In genomic region chr7:110122289-110122564, GRCm38 (mm10) we compare ENCODE assay signal across 8 mouse cellular contexts. TPM values are rescaled to one million over a fixed set of nuclear protein-coding genes. Genes with fewer than 3 reads are reported as not detected.
A peak's percentile ranks its signal among the peaks of the same experiment; 100 is the strongest.
DNase-seq lines count a peak whose midpoint lies in the region; ATAC-seq and TF ChIP-seq lines count a peak whose summit lies in the region.

No protein-coding gene starts in this region.

- no peaks in the 10 kb centered on the region for H3K27me3 ChIP-seq in intestine, embryonic 14.5 days (replicated peaks; ENCODE audit: control insufficient read depth, insufficient read depth, low read length)
- no peaks in the 10 kb centered on the region for H3K27me3 ChIP-seq in myocyte (ENCODE audit: control insufficient read depth, insufficient read depth, insufficient read length)

- H3K9me3 ChIP-seq in intestine, embryonic 14.5 days (ENCODE audit: control insufficient read depth, low read length) = no peaks in the 10 kb centered on the region

- peak overlapping the region; percentile 88 for H3ac ChIP-seq in myocyte (ENCODE audit: control insufficient read depth, insufficient read length)

- H3K4me3 ChIP-seq in intestine, embryonic 14.5 days (ENCODE audit: low read depth, low read length) = peak overlapping the region; percentile 96
- peak overlapping the region; percentile 85 for H3K4me3 ChIP-seq in myocyte

- peak overlapping the region; percentile 96 for H3K27ac ChIP-seq in intestine, embryonic 14.5 days (ENCODE audit: low read depth)

- no peak for ATAC-seq in intestine, embryonic 14.5 days (replicated peaks; ENCODE audit: low FRiP score, low TSS enrichment, low read depth)
- ATAC-seq in monocyte, adult 5-6 weeks (replicated peaks; ENCODE audit: insufficient number of reproducible peaks, low FRiP score, low TSS enrichment, poor library complexity, severe bottlenecking) = no peak

- H3K79me2 ChIP-seq in myocyte (ENCODE audit: control insufficient read depth, insufficient read depth) = peaks cover 42% of the 10 kb centered on the region

- peak overlapping the region; percentile 56 for H3K4me2 ChIP-seq in intestine, embryonic 14.5 days (ENCODE audit: low read length)
- peak overlapping the region; percentile 38 for H3K4me2 ChIP-seq in myocyte (ENCODE audit: low read depth)

- H3K4me1 ChIP-seq in intestine, embryonic 14.5 days (replicated peaks; ENCODE audit: control insufficient read depth, insufficient read depth, low read length) = peaks cover 6% of the 10 kb centered on the region; the same call in 1 of the 2 replicates

- 0% methylated on average over 27 of the region's 27 CpGs for WGBS in intestine, embryonic 14.5 days

- H3K36me3 ChIP-seq in intestine, embryonic 14.5 days (ENCODE audit: control insufficient read depth, insufficient read depth, low read length) = peaks cover 14% of the 10 kb centered on the region
- H3K36me3 ChIP-seq in myocyte (ENCODE audit: control insufficient read depth, insufficient read depth) = no peaks in the 10 kb centered on the region

- TF ChIP-seq POLR2A in myocyte (IDR thresholded peaks at IDR 0.05; ENCODE audit: insufficient read length, low read depth) = no peak

- peak; percentile 18 to 67 for DNase-seq in frontal cortex, adult 2 months (ENCODE audit: extremely low spot score in 1 of 2, low spot score in 1 of 2)
- DNase-seq in frontal cortex, postnatal 10 days (ENCODE audit: low spot score in 2 of 2) = no peak
- DNase-seq in ovary, postnatal 10 days (ENCODE audit: low spot score) = peak; percentile 36
- no peak for DNase-seq in ovary, adult 18-20 months (ENCODE audit: low spot score)
- no peak for DNase-seq in intestine, embryonic 14.5 days (ENCODE audit: low spot score)
- no peak for DNase-seq in spleen, adult 18-20 months

- peak overlapping the region; percentile 91 for H3K9ac ChIP-seq in intestine, embryonic 14.5 days (ENCODE audit: low read length)

TF ChIP-seq in myocyte, 11 proteins besides CTCF, POLR2A, EP300 and RAD21:
- TF ChIP-seq TCF3 (IDR thresholded peaks at IDR 0.05; ENCODE audit: insufficient read length, low read depth) (no peak), SRF (IDR thresholded peaks at IDR 0.05; ENCODE audit: control insufficient read depth, insufficient read length, low read depth) (no peak), MYOG (IDR thresholded peaks at IDR 0.05; ENCODE audit: control insufficient read depth in 1 of 3, insufficient read depth in 1 of 3, insufficient read length in 2 of 3, low read depth in 2 of 3) (no peak), MYOD1 (IDR thresholded peaks at IDR 0.05; ENCODE audit: control insufficient read depth in 1 of 3, insufficient read length in 2 of 3, low read depth in 2 of 3) (no peak), CEBPB (IDR thresholded peaks at IDR 0.05; ENCODE audit: insufficient read depth, poor library complexity, severe bottlenecking) (no peak), USF1 (IDR thresholded peaks at IDR 0.05; ENCODE audit: low read depth) (no peak), POLR2AphosphoS2 (IDR thresholded peaks at IDR 0.05; ENCODE audit: insufficient read length, low read depth) (no peak)

RNA-seq across cellular contexts. Expression of gene Wee1, which starts 0.4 kb away (rescaled TPM):
- 11.8 and 12.6 TPM in 2 replicates for polyA plus RNA-seq in frontal cortex, adult 2 months (2012; rRNA removed)
- polyA plus RNA-seq in intestine, embryonic 14.5 days (2014; fragmentation: Nextera tagmentation; extraction: Ambion mirVana) = 40.2 and 41.8 TPM in 2 replicates
- polyA plus RNA-seq in myocyte (2012; fragmentation: generic; extraction: Trizol) = 4.6 TPM
- 1.2 to 2.8 TPM (median 2.2 TPM) in 3 replicates for total RNA-seq in monocyte, adult 5-6 weeks (2017)

Comparison
In these comparisons a context has a peak if more than half of its experiments do, and no peak if none do; other contexts are left out.
1. DNase-seq: peak in frontal cortex, adult 2 months (2 of 2) and ovary, postnatal 10 days (single experiment); none in frontal cortex, postnatal 10 days (0 of 2), ovary, adult 18-20 months (single experiment), intestine, embryonic 14.5 days (single experiment) and spleen, adult 18-20 months (0 of 2).